Comparison of ENCODE assay signal across 13 mouse cellular contexts in the genomic region with DNA sequence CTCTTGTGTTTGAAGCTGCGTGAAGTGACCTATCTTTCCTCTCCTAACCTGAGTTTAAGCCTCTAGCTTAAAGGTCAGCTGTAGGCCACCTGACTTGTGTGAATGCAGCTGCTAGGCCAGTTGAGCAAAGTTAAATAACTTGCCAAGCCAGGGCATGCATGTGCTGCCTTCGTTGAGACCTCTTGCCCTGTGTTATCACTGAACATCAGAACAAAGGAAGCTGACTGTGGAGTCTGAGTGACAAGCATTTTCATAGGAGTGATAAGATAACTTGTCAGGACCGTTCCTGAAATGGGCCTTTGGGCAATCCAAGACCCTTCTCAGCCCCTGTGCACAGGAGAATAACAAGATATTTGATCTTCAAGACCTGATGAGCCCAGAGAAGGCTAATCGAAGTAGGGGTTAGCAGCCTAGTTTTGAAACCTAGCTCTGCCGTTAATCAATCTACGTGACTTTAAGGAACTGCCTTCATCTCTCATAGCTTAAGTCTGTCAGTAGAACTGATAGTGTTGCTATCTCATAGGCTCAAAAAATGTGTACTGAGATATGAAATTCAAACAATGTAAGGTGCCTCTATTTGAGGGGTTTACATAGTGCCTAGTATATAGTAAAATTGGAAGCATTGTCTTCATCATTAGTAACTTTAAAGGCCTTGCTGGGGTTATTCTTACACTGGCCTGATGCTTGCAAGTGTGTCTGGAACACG.
DNase-seq lines count a peak whose midpoint lies in the region; ATAC-seq lines count a peak whose summit lies in the region.
"Had no signal": no experiment of that assay in that cellular context is flagged by ENCODE, and none has a peak within 500 bp of the region (broad histone marks: within the 10 kb centered on the region; RNA-seq: fewer than 3 reads in every experiment).

No protein-coding gene starts in this region.

- 56% methylated on average over 7 of the region's 7 CpGs for WGBS in intestine, embryonic 16.5 days
- WGBS in intestine, embryonic 15.5 days = 54% methylated on average over 7 of the region's 7 CpGs
- WGBS in liver, embryonic 13.5 days (ENCODE audit: insufficient replicate concordance) = 14% methylated on average over 7 of the region's 7 CpGs

- H3K4me1 ChIP-seq in intestine, embryonic 16.5 days (ENCODE audit: control insufficient read depth, insufficient read depth, low read length) = peaks cover 21% of the 10 kb centered on the region
- H3K4me1 ChIP-seq in intestine, embryonic 15.5 days (replicated peaks) = peaks cover 16% of the 10 kb centered on the region
- H3K4me1 ChIP-seq in liver, embryonic 13.5 days (replicated peaks) = peaks cover 43% of the 10 kb centered on the region

- no peak overlapping the region for H3K4me2 ChIP-seq in intestine, embryonic 16.5 days (ENCODE audit: low read depth, low read length)
- H3K4me2 ChIP-seq in intestine, embryonic 15.5 days (replicated peaks) = no peak overlapping the region
- no peak overlapping the region for H3K4me2 ChIP-seq in liver, embryonic 13.5 days

- no peaks in the 10 kb centered on the region for H3K36me3 ChIP-seq in intestine, embryonic 16.5 days (ENCODE audit: control insufficient read depth, insufficient read depth, low read length)
- H3K36me3 ChIP-seq in intestine, embryonic 15.5 days = no peaks in the 10 kb centered on the region
- H3K36me3 ChIP-seq in liver, embryonic 13.5 days = no peaks in the 10 kb centered on the region

- no peak overlapping the region for H3K4me3 ChIP-seq in intestine, embryonic 16.5 days (ENCODE audit: low read length)
- H3K4me3 ChIP-seq in intestine, embryonic 15.5 days (replicated peaks) = no peak overlapping the region
- no peak overlapping the region for H3K4me3 ChIP-seq in liver, embryonic 13.5 days (replicated peaks)
- H3K4me3 ChIP-seq: erythroblast, embryonic 14.5 days had no signal

- no peaks in the 10 kb centered on the region for H3K27me3 ChIP-seq in intestine, embryonic 16.5 days (replicated peaks; ENCODE audit: control insufficient read depth, insufficient read depth, low read length)
- no peaks in the 10 kb centered on the region for H3K27me3 ChIP-seq in intestine, embryonic 15.5 days (replicated peaks)
- no peaks in the 10 kb centered on the region for H3K27me3 ChIP-seq in liver, embryonic 13.5 days
- H3K27me3 ChIP-seq: Patski had no signal

- peak overlapping the region; percentile 4; the same call in 1 of the 2 replicates for H3K27ac ChIP-seq in intestine, embryonic 16.5 days (ENCODE audit: low read length)
- H3K27ac ChIP-seq in intestine, embryonic 15.5 days = no peak overlapping the region
- peak overlapping the region; percentile 26; the same call in 1 of the 2 replicates for H3K27ac ChIP-seq in liver, embryonic 13.5 days

- intact Hi-C loops in left cerebral cortex, postnatal 25 days (cut with DNase I) = no loop called here

- ATAC-seq in intestine, embryonic 16.5 days = peak; percentile 38
- no peak for ATAC-seq in intestine, embryonic 15.5 days
- peak; percentile 61 for ATAC-seq in liver, embryonic 13.5 days (ENCODE audit: low read depth)
- ATAC-seq: Patski had no signal

- no peak overlapping the region for H3K9ac ChIP-seq in intestine, embryonic 16.5 days (ENCODE audit: low read depth, low read length)
- no peak overlapping the region for H3K9ac ChIP-seq in intestine, embryonic 15.5 days
- H3K9ac ChIP-seq in liver, embryonic 13.5 days = no peak overlapping the region

- peak; percentile 40 for DNase-seq in adrenal gland, adult 2 months
- no peak for DNase-seq in adrenal gland, adult 18-20 months (ENCODE audit: low spot score in 2 of 2)
- DNase-seq in 416B (ENCODE audit: low read depth) = peak; percentile 40
- no peak for DNase-seq in liver, embryonic 13.5 days
- no peak for DNase-seq in frontal cortex, postnatal 25 days (ENCODE audit: low spot score in 2 of 2)
- no peak for DNase-seq in left cerebral cortex, postnatal 25 days (ENCODE audit: low spot score in 2 of 2)
- DNase-seq: cerebellum, adult 9-10 months; kidney, postnatal 25 days; thymus, adult 18-20 months had no signal

- no peaks in the 10 kb centered on the region for H3K9me3 ChIP-seq in intestine, embryonic 16.5 days (ENCODE audit: control insufficient read depth, low read length)
- no peaks in the 10 kb centered on the region for H3K9me3 ChIP-seq in intestine, embryonic 15.5 days
- H3K9me3 ChIP-seq in liver, embryonic 13.5 days (replicated peaks) = no peaks in the 10 kb centered on the region

Comparison
In these comparisons a context has a peak if more than half of its experiments do, and no peak if none do; other contexts are left out.
1. DNase-seq: peak in adrenal gland, adult 2 months (single experiment) and 416B (single experiment); none in adrenal gland, adult 18-20 months (0 of 2), liver, embryonic 13.5 days (single experiment), frontal cortex, postnatal 25 days (0 of 2) and left cerebral cortex, postnatal 25 days (0 of 2).